Mouse (Mus musculus): Measurements from ENCODE around the gene Mbtps2.

Mbtps2 gene

DNA sequence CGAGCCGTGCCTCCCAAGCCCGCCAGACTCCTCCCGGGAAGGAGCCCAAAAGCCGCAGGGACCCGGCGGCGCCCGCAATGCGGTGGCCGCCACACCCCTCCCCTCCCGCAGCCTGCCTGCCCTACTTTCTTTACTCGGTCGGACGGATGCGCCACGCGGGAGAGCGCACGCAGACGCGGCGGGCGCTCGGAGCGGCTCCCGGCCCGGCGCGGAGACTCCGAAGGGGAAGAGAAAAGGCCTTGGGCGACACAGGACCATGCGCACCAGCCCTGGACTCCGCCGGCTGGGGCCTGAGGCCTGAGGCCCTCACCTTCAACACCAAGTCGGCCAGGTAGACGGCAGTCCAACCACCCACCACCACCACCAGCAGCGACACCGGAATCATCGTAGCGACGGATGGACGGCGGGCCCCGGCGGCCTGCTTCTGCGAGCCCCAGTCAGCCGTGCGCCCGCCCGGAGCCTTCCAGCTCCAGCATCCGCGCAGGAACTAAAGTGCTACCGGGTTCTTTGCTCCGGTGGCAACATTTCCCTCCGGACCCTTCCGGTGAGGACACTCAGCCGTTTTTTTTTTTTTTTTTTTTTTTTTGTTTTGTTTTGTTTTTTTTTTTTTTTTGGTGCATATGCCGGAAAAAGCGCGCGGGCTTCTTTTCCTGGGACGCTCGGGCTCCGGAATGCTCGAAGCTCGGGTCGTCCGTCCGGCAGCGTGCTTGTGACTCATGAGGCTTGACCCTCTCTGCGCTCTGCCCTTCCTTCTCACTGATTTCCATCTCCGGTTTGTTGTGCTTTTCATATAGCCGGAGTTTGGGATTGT lies at the start of gene Mbtps2:
Gene Mbtps2 (minus strand): TSS at position 530 of the 811 bp plus-strand sequence.
- no peak for DNase-seq (ENCODE audit: low spot score)

DNA sequence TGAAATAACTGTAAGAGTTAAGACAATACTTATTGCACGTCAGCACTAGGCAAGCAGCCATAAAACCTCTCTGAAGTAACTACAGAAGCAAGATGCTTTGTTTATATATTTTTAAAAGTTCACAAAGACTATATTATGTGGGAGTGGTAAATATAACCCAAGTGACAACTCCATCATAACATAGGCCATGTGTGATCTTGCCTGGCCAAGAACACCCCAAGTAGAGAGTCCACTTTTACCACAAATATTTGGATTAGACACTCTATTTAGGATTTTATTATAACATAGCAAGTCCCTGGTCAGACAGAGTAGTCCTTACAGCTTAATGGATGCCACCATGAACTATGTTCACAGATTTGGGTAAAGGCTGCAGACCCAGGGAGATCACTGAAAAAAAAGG lies 47.9 kb upstream of the Mbtps2 start:
- DNase-seq (ENCODE audit: low spot score): no peak

DNA sequence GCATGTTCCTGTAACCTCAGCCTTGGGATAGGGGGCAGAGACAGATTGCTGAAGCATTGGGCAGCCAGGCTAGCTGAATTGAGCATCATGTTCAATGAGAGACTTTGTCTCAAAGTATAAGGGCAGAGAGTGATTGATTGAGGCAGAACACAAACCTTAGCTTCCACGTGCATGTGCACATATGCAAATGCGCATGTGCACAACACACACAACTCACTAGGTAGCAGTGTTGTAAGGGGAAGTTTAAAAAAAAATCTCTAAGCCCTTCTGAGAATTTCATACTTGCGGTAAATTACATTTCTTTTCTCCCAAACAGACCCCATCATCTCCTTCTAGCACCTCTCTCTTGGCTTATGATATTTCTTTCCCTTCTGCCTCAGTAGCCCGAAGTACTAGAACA lies 46.2 kb upstream of the Mbtps2 start:
- no peak for DNase-seq (ENCODE audit: low spot score)

DNA sequence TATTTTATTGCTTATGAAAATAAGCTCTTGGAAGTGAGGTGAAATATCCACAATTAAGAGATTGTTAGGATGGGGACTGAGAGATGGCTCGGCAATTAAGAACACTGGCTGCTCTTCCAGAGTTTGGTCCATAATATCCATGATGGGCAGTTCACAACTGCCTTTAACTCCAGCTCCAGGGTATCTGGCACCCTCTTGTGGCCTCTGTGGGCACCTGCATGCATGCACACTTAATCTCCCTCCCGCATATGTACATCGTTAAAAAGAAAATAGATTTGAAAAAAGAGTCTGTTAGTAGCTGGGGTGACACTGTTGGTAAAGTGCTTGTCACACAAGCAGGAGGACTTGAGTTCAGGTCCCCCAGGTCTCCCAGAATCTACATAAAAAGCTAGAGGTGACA lies 45.8 kb upstream of the Mbtps2 start:
- peak; percentile 10 for DNase-seq (ENCODE audit: low spot score)

DNA sequence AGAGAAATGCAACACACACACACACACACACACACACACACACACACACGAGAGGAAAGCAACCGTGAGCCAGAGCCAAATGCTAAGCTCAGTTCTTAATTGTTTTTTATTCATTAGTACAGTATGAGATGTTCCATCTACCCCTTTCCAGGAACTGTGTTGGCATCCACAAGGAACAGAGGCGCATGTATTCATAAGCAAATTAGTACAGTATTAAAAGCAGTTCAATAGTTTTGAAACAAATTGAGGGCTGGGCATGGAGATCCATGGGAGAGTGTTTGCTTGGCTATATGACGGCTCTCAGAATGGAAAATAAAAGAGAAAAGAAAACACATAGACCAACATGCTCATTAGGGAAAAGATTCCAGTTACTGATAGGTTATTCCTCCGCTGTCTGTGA lies 44.3 kb upstream of the Mbtps2 start:
- DNase-seq (ENCODE audit: low spot score): no peak

DNA sequence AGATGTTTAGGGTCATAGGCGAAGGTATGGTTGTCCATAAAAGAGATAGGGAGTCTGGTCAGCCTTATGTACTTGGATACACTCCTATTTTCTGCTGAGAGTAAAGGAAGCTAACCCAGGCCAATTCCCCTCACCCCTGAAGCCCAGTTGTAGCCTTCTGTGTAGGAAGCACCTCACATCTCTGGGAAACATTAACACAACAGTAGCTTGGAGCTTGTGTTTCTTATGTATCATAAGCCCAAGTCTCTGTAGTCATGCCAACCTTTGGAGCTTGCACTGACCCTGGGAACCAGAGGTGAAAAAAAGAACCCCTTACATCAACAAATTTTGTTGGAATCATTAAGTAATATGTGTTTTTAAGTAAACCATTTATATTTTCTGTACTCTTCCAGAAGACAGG lies 38.7 kb upstream of the Mbtps2 start:
- no peak for DNase-seq (ENCODE audit: low spot score)

DNA sequence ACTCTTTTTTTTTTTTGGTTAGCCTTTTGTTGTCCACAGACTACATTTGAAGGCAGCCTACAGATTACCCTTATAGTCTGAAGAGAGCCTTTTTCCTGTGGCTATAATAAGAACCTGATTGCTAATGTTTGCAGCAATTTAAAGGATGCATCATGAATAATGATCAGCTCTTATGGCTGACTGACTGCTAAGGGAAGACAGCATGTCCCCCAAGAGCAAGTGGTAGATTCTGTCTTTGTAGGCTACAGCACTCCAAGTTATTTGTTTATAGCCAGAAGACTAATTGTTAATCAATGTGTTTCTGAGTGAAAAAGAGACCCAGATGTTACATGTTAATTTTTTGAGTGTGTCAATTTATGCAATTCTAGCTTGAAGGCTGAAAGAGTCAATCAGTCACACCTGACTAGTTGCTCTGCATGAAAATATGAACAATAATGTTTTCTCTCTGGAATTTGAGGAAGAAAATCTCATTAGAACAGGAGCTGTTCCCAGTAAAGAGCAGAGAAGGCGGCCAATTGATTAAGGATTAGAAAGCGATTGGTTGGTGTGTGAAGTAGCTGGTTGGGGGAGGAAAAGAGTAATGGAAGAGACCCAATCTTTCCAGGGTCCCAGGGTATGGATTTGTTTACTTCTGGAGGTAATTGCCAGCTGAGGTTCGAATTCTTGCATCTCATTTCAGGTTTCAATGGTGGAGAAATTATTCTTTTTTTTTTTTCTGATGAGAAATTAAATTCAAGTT lies 35.3 kb upstream of the Mbtps2 start:
- DNase-seq (ENCODE audit: low spot score): no peak

DNA sequence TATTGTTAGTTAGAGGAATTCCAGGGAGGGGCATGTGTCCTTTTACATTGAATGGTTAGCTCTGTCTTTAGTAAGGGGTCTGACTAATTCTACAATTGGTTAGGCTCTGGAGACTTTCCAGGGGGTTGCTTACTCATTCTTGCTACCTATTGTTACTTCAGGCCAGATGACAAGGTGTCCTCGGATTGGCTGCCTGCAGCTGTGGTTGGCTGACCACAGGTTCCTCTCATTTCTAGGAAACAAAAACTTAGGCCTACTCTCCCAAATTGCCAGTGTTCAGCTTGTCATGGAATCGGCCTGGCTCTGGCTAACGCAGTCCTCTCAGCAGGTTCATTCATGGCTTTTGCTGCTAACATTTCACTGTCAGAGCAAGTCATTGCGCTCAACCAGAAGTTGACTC lies 31.8 kb upstream of the Mbtps2 start:
- no peak for DNase-seq (ENCODE audit: low spot score)

DNA sequence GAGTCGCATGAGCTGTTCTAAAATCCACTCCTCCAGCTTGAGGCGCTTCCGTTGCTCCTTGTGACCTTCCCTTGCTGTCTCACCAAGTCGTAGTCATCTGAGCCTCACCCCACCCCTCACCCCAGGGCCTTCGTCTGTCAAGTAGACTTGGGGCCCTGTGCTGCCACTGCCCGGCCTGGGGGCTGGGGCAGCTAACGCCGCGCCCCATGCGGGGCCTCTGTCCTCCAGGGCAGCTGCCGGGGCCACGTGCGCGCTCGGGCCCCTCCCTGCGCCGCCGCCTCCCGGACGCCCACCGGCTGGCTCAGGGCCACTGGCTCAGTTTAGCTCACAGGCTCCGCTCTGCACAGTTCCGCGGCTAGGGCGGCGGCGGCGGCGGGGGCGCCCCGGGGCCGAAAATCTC lies 14.4 kb upstream of the Mbtps2 start:
- DNase-seq (ENCODE audit: low spot score): no peak

DNA sequence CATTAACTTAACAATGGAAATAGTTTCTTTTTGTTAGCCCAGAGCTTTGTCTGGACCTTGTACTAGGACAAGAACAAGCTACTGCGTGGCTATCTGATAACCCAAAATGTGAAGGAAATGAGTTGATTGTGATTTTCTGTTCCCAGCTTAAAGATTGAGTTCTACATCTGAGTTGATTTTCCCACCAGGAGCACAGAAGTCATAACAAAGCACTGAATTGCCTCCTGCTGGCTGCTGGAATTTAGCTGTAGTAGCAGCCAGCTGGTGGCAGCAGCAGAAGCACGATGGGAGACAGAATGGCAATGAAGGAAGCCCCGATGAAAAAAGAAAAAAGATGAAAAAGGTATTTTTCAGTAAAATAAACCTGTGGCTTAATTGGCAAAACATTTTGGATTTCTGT lies 2.9 kb upstream of the Mbtps2 start:
- no peak for DNase-seq (ENCODE audit: low spot score)

DNA sequence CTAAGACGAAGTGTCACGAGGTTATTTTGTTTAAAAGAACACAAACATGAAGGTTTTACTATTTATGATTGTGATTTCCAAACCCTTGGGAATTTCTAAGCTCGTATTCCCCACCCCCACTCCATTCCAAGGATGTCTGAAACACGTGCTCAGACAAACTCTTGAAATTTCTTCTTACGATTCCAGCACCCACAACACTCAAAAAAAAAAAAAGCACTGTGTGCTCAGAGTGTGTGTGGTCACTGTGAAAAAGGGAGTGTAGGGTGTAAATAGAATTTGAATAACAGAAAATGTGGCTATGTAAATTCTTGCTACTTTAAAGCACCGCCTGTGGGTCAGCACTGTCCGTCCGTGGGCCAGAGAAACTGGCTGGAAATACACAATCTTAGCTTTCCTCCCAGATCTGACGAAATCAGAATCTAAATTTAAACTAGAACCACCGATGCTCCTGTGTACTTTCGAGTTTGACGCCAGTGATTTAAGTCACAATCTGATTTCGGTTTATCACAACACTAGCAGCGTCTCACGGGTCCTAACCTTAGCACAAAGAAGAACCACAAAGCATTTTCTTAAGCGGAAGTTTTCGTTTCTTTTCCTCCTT lies 830 bp downstream of the Mbtps2 start:
- no peak for DNase-seq (ENCODE audit: low spot score)

DNA sequence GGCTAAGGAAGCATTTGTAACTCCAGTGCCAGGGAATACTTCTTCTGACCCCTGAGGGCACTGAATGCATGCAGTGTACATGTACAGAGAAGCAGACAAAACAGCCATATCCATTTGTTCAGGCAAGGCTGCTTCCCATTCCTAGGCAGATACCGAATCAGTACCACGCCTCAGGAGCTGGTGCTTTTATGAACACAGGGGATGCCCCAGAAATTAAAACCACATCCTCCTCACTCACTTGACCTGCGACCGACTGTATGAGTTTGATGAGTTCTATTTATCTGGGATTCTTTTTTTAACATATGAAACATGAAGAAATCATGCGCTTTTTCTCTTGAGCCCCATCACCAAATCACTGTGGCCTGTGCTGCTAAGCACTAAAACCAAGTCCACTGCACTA lies 1.7 kb downstream of the Mbtps2 start:
- no peak for DNase-seq (ENCODE audit: low spot score)

DNA sequence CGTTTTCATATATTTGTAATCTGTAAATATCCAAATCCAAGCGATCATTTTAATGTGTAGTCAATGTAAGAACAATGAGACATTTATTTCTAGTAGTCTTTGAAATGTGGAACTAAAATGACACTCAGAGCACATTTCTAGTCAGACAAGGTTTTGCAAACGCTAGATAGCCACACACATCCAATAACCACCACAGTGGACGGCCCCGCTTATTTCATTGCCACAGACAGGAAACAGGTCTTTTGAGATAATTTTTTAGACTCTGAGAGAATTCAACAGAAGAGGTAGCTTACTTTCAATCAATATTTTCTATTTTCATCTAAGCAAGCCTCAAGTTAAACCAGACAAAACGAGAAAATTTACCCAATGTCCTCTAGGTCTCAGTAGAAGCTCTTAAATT lies 2.6 kb downstream of the Mbtps2 start:
- DNase-seq (ENCODE audit: low spot score): no peak

DNA sequence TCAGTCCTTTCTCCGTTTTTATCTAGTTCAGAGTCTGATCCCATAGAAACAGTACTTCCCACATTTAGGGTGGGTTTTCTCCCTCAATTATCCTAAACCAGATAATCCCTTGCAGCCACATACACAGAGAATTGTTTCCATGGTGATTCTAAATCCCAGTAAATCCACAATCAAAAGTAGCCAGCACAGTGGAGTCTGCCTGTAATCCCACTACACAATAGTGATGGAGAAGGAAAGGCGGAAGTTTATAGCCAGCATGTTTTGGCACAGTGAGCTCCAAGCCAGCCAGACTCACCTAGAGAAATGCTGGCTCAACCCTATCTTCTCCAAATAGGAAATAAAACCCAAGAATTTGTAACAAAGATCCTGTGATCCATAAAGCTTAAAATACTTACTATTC lies 3.9 kb downstream of the Mbtps2 start:
- no peak for DNase-seq (ENCODE audit: low spot score)

DNA sequence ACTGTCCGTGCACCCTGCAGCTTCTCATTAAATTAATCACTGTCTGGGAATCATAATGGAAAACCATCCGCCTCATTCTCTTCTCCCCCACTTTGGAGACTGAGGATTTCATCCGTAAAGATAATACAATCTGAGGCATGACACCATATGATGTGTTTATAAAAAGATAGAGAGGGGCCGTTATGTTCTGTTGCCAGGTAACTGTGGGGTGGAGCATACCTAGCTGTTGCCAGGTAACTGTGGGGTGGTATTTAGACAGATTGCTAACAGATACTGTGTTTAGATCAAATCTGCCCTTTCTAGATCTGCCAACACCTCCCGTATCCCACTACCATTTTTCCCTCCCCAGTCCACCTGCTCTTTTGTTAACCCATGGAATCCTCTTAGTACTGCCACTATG lies 11.5 kb downstream of the Mbtps2 start:
- no peak for DNase-seq (ENCODE audit: low spot score)

DNA sequence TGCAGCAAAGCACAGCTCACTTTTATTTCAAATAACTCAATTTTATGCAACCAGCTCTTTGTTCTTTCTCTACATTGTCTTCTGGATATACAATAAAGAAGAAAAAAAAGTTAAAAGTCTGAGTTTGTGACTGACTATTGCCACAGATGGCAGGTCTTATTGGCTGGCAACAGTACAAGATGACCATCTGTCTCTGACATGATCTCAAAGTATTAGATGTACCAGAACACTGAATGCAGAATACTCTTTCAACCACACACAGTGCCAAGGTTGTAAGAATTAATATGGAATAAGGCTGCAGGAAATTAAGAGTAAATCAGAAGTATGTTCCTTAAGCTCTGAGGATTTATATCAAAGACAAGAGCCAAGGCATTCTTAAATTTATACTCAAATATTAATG lies 12.1 kb downstream of the Mbtps2 start:
- no peak for DNase-seq (ENCODE audit: low spot score)

DNA sequence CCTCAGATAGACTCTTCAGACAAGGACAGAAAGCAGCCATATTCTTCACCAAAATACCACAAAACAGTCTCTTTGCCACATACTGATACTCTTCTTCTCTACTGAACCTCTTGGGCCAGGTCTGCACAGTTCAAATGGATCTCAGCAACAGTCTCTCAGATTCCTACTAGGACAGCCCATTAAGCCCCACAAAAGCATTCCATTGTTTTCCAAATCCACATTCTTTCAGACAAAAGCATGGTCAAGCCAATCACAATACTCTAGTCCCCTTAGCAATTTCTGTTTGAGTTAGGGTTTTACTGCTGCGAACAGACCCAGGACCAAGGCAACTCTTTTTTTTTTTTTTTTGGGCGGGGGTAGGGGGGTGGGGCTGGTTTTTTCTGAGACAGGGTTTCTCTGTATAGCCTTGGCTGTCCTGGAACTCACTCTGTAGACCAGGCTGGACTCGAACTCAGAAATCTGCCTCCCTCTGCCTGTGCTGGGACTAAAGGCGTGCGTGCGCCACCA lies 19.4 kb downstream of the Mbtps2 start:
- no peak for DNase-seq (ENCODE audit: low spot score)

DNA sequence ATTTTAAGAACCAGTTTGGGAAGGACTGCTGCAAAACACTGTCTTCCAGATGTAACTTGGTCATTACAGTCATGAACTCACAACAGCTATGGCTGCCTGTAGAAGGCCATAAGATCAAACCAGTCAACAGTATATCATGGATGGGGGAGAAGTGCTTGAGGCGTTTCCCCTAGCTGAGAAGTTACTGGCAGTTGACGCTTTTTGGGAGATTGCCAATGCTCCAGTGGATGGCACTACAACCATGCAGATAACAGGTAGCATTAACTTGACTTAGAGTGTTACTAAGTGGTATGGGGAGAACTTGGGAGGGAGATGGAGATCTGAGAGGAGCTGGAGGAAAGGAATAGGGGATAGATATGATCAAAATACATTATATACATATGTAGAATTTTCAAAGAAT lies 23.8 kb downstream of the Mbtps2 start:
- DNase-seq (ENCODE audit: low spot score): no peak

DNA sequence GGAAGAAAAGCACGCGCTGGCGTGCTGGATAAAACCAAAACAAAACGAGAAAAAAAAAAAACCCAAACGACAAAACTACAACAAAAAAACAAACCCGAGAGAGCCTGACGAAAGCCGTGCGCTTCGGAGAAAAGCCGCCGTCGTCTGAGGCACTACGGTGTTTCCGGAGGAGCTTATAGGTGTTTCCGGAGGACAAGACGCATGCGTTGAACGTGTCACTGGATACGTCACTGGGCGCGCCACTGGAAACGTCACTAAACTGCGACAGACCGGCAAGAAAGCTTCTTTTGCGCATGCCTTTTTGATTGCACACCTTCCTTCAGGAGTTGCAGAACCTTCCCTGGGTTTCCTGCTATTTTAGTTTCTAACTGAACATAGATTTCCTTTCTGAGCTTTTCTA lies 29.7 kb downstream of the Mbtps2 start, which contains the start of gene Yy2:
Gene Yy2 (minus strand): TSS at position 146 of the 400 bp plus-strand sequence.
- no peak for DNase-seq (ENCODE audit: low spot score)

DNA sequence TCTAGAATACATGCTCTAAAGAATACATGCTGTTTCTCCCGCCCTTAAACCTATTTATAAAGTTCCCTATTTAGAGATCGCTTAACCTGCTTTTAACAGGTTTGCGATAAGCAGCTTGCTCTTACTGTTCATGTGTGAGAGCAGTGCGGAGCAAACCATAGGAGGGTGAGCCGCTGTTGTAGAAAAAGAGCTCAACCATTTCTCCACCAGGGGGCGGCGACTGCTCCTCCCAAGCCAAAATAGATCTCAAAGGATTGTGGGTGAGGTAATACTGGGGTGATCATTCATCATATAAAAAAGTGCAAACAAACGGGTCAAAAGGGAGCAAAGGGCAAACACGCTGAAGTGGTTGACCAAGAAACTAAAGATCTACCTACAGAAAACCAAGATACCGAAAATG lies 34.7 kb downstream of the Mbtps2 start:
- DNase-seq (ENCODE audit: low spot score): no peak

DNA sequence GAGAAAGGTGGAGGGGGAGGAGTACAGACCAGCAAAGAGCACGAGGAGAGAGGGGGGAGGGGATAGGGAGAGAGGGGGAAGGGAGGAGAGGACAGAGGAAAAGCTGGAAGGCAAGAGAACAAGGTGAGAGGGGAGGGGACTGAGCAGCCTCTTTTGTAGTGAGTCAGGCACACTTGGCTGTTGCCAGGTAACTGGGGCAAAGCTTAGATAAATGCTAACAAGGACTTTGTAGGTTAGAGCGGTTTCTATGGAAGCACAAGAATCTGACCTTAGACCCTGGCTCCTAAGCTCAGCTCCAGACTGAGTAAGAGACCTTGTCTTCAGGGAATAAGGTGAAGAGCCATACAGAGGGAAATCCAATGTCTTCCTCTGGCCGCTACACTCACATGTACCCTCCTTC lies 51.4 kb downstream of the Mbtps2 start:
- DNase-seq (ENCODE audit: low spot score): no peak

DNA sequence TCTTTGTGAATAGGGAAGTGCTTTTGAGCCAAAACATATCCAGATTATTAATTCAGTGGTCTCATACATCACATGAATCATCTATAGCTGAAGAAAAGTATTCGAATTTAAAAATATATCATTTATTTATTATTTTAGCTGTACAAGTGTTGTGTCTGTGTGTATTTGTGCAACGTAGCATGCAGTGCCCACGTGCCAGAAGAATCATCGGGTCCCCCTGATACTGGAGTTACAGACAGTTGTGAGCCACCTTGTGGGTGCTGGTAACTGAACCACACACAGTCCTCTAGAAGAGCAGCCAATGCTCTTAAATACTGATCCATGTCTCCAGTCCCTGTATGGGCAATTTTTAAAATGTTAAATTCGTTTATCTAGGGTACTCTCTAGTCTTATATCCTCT lies 92.1 kb downstream of the Mbtps2 start:
- DNase-seq (ENCODE audit: low spot score): no peak

DNA sequence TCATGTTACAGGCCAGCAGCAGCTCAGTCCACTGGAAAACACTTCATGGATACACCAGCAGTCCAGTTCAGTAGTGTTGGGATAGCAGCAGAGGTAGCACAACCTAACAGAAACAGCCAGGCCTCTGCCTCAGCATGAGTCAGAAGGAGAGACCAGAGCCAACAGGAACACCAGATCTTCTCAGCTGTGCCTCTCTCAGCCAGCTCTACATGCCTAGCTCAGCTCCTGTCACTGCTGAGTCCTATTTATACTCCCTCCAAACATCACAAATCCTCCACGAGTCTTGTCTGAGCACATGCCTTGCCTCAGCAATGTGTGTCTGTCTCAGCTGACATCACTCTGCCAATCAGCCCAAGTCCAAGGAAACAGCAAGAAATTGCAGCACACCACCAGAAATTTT lies 94.0 kb downstream of the Mbtps2 start:
- no peak for DNase-seq (ENCODE audit: low spot score)

All from left cerebral cortex, adult 11 months (tissue).